Mouse (Mus musculus) gastrocnemius, adult 8-10 months (tissue): ENCODE measurements around the gene Grik5. TPM values are rescaled to one million over a fixed set of nuclear protein-coding genes. Genes with fewer than 3 reads are reported as not detected.
A peak's percentile ranks its signal among the peaks of the same experiment; 100 is the strongest.

ENCODE experiments used
- DNase-seq, 2 experiments: peaks; one replicate each; pipeline ENCODE4 v3.0.0; 2022; ENCODE audit warnings: low spot score in 2 of 2
- total RNA-seq, 4 experiments: library from RNA; stranded (reverse); gene quantifications; 2 replicates each; pipeline ENCODE4 v1.2.4; 2022

Grik5 gene
- total RNA-seq, 4 experiments from 2014 or later, result 1.3 to 3.2 (median 2.2) TPM

- DNase-seq, result no peak
Observed at GRCm38 (mm10) chr7:25034796-25035195, 37.4 kb downstream of the Grik5 start.

GRCm38 (mm10) chr7:25031528-25031927 is 40.6 kb downstream of the Grik5 start:
- no peak for DNase-seq

DNA sequence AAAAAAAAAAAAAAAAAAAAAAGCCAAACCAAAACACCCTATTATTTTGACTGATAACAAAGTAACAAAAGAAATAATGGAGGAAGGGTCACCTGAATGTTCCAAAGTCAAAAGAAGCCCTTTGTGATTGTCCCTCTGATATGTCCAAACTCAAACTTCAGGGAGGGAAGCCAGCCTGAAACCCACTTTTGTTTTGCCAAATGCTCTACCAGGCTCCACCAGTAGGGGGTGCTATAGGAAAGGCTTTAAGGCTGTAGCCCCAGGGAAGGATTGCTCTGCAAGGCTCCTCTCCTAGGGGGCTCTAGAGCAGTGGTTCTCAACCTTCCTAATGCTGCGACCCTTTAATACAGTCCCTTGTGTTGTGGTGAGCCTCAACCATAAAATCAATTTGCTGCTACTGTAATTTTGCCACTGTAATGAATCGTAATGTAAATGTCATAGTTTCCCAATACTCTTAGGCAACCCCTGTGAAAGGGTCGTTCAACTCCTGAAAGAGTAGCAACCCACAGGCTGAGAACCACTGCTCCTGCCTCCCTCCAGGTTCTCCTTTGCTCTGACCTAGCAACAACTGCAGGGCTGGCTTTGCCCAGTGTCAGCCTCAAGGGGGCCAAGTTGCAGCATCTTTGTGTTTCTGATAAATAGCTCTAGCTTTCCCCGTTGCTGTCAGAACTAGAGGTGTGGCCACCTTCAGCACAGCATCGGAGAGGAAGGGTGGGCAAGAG is 42.0 kb downstream of the Grik5 start:
- DNase-seq, result peak; percentile 33 to 41

GRCm38 (mm10) chr7:25026452-25026851 is 45.7 kb downstream of the Grik5 start:
- DNase-seq, result no peak

DNA sequence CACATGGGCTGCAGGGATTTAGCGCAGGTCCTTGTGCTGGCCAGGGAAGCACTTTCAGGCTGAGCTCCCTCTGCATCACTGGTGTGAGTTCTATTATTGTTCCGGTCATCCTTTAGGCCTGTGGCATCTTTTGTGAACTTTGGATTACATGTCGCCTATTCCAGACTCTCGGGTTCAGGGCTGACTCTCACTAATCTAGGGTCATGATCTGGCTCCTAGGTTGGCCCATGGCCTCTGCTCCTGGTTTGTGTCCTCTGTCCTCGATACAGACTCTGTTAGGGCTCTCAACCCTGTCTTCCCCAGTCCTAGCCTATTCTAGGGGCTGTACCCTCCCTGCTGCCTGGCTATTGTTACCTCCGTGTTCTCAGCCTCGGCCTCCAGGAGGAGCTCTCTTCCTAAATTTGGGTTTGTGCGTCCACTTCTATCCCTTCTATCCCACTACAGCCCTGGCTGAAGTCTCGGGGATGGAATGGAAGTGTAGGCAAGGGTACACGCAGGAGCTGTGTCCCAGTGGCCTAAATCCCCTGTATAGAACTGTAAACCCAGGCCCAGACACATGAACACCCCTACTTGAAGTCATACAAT is 46.2 kb downstream of the Grik5 start:
- DNase-seq, result no peak

DNA sequence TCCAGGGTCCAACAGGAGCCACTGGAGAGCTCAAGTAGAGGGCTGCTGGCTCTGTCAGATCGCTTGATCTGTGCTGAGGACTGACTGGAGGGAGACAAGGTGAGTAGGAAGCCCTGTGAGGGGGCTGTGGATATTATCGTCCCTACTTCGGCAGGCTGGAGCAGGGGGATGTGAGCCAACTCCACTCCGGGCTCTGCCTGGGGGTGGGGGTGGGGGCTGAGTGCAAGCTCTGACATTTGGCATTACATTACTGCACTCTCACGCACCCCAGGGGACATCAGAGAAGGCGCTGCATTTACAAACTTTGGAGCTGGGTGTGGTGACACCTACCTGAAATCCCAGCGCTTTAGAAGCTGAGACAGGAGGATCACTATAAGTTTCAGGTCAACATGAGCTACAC is 60.6 kb downstream of the Grik5 start:
- DNase-seq, result no peak

DNA sequence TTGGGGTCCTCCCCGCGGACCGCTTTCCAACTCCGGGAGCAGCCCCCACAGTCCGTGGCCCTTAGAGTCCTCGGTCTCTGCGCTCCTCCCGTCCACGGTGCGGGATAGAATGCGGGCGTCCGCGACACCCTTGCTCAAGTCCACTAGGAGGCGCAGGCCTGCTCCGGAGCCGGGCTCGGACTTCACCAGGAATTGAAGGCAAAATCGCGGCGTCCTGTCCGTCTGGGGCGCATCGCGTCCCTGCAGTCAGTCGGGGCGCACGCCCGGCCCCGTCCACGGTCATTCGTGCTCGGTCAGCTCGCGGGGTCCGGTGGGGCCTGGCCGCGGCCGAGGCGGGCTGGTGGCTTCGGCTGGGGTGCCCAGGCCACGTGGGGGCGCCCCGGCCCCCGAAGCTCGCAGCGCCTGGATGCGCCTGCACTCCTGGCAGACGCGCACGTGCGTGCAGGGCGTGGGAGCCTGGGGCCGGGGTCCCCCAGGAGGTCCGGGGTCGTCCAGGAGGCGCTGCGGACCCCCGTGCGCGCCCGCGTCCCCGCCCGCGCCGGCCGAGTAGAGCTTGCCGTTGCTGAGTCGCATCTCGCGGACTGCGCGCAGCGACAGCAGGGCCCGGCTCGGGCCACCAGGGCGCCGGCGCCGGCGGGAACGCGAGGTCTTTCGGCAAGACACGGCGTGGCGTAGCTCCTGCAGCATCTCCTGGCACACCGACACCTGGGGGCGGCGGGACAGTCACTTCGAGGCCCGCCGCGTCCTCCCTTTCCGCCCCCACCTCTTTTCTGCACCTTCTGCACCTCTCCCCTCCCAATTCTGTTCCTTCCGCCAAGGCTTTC is 61.8 kb downstream of the Grik5 start:
- DNase-seq, result no peak

- DNase-seq, result no peak
Observed at GRCm38 (mm10) chr7:25009099-25009700, 62.9 kb downstream of the Grik5 start.

- no peak for DNase-seq
Observed at GRCm38 (mm10) chr7:25008635-25009034, 63.5 kb downstream of the Grik5 start.

DNA sequence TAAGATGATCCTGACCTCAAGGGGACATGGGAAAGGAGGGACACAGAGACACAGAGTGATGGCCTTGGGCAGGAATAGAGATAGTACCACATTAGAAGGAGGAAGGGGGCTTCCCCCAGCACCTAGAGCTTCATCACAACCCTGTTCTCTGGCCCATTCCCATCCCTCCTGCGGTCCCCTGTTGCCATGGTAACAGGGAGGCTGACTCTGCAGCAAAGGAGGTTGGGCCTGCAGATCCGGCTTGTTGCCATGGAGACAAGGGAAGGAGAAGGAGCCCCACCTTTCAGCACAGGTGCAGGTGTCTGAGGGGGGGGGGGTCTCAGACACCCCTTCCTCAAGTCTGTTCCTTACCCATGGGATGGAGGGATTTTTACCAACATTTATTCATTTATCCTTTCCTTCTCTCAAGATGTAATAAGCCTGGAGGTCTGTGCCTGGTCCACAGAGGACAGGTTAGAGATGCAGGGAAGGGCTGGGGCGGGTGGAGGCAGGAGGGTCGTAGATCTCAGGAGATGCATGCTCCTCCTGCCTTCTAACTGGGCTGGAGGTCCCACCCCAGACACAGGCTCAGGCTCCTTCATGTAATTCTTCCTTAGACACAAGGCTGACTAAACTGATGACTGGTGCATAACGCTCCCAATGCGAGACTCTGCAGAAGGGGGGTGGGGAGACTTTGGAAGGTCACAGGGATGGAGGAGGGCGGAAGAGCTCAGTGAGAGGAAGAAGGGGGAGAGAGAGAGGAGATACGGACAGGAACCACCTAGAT is 64.4 kb downstream of the Grik5 start:
- DNase-seq, result no peak

DNA sequence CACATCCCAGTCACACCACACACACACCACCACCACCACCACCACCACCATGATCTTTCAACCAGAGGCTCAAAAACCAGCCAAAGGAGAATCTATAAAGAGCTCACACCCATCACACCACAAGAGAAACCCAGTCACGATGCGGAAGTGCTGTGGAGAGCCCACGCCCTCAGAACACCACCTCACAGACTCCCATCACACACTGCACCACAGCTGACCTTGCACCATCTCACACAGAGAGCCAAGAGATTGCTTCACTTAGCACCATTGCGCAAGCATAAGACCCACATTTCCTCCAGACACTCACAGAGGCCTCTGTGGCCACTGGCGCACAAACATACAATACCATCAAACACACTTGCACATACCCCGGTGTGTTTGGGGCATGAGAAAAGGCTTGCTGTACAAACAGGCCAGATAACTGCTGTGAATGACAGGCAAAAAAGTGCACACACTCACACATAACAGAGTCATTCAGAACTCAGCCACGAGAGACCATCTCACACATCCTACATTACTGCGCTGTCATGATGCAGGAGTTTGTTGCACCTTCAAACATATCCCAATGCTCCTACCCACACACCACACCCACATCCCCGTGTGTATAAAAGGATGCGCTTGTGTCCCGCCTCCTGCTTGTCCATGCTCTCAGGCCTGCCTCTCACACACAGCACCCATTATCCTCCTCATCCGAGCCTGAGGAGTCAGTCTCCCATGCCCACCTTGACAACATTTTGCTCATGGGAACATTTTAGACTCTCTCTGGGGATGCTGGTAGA is 65.4 kb downstream of the Grik5 start:
- DNase-seq, result no peak

GRCm38 (mm10) chr7:25006171-25006570 is 66.0 kb downstream of the Grik5 start:
- DNase-seq, result no peak

- DNase-seq, result no peak
Observed at GRCm38 (mm10) chr7:25005421-25006065, 66.6 kb downstream of the Grik5 start, which contains the start of gene Atp1a3. TSS of gene Atp1a3 (minus strand) at chr7:25005958.

DNA sequence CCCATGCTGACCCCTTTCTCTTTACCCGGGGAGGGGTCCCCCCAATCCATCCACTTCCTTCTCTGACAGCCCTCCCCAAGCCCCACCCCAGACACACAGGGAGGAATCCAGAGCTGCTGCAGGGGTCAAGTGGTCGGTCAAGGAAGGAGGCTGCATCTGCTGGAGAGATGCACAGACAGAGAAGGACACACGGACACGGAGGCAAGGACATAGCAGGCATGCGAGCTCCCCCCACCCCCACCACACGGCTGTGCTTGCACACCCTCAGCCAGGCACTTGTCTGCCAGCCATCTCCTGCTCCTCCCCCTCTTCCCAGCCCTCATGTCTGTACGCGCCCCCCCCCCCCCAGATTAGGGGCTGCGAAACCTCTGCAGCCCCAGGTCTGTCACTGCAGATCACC is 67.3 kb downstream of the Grik5 start:
- DNase-seq, result no peak

DNA sequence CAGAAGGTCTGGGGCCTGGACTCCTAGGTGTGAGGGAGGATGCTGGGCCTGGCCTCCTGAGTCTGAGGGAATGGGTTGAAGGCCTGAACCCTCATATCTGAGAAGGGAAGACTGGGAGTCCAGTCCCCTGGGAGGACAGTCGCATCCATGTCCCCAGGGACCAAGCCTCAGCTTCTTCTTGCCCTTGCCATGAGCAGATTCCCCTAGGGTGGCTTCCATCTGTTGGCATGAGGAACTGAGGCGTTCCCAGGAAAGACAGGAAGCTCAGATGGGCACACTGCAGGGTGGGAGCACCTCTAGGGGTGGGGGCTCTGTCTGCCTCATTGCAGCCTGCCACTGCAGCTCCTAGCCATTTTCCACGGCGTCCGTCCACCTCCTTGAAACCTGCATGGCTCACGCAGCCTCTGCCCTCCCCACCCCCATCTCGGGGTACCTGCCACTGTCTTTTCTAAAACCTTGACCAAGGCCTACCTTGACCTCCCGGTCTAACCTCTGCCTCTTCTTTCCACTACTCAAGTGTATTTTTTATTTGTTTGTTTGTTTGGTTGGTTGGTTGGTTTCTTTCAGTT is 68.2 kb downstream of the Grik5 start:
- no peak for DNase-seq

DNA sequence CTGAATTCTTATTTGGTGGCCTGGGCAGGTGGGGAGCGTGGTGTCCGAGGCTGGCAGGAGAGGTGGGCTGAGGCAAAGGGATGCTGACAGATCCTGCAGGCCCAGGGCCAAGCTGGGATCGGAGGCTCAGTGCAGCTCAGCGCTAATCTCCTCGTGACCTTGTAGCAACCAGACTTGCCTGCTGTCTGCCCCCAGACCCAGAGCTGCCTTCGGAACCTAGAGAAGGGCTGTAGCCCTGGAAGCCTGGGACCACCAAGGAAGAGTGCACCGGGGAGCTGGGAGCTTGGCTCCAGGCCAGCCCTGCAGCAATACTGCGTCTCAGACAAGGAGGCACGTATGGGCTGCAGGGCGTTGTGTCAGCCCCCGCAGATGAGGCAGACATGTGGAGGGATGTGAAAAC is 68.9 kb downstream of the Grik5 start:
- DNase-seq, result no peak

GRCm38 (mm10) chr7:25000711-25001110 is 71.4 kb downstream of the Grik5 start:
- DNase-seq, result no peak

DNA sequence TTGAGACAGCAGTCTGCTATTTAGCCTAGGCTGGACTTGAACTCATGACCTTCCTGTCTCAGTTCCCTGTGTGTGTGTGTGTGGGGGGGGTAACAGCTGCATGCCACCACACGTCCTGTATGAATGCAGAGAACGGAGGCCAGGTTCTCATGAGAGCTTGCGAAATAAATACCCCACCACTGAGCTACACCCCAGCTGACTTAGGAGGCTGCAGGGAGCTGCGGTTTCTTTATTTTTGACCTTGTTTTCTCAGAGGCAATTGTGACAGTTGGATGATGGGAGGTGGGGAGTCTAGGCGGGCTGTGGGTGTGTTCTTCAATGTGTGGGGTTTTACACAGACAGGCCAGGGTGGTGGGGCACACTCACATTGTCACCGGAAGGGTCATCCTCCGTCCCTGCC is 71.9 kb downstream of the Grik5 start:
- DNase-seq, result no peak

GRCm38 (mm10) chr7:24993081-24993480 is 79.1 kb downstream of the Grik5 start:
- DNase-seq, result no peak

- no peak for DNase-seq
Observed at GRCm38 (mm10) chr7:24990478-24990877, 81.7 kb downstream of the Grik5 start.
